Mouse (Mus musculus) lung, embryonic 16.5 days (tissue): ENCODE measurements around the gene Lhfpl3. TPM values are rescaled to one million over a fixed set of nuclear protein-coding genes. Genes with fewer than 3 reads are reported as not detected.

Experiments used
- ATAC-seq: fragments of 200-750 bp; cut with Nextera tagmentation; 2 replicates; pipeline ENCODE4 v1.8.0; 2017; ENCODE audit warnings: low read depth, mild to moderate bottlenecking, moderate library complexity
- H3K27ac ChIP-seq: fragments of 300-500 bp; sonication (generic); 2 replicates; pipeline ENCODE4 v1.5.1; 2014; ENCODE audit warnings: mild to moderate bottlenecking, control low read depth, low read length
- H3K27me3 ChIP-seq: fragments of 300-500 bp; sonication (generic); 2 replicates; pipeline ENCODE4 v1.6.1; 2014; ENCODE audit warnings: low read depth, low read length, mixed read lengths; ENCODE audit not compliant: control insufficient read depth, insufficient read depth
- H3K36me3 ChIP-seq: fragments of 300-500 bp; sonication (generic); 2 replicates; pipeline ENCODE4 v1.6.1; 2014; ENCODE audit warnings: low read length; ENCODE audit not compliant: control insufficient read depth, insufficient read depth
- H3K4me1 ChIP-seq: fragments of 300-500 bp; sonication (generic); replicated peaks from 2 replicates; pipeline ENCODE4 v1.6.1; 2014; ENCODE audit warnings: low read length, mixed read lengths; ENCODE audit not compliant: control insufficient read depth, insufficient read depth
- H3K4me2 ChIP-seq: fragments of 300-500 bp; sonication (generic); 2 replicates; pipeline ENCODE4 v1.6.1; 2014; ENCODE audit warnings: low read depth, low read length, control low read depth
- H3K4me3 ChIP-seq: fragments of 300-500 bp; sonication (generic); 2 replicates; pipeline ENCODE4 v1.5.1; 2014; ENCODE audit warnings: mild to moderate bottlenecking, low read length, control low read depth
- H3K9ac ChIP-seq: fragments of 300-500 bp; sonication (generic); 2 replicates; pipeline ENCODE4 v1.6.1; 2014; ENCODE audit warnings: low read length, control low read depth
- H3K9me3 ChIP-seq: fragments of 300-500 bp; sonication (generic); 2 replicates; pipeline ENCODE4 v1.6.1; 2016; ENCODE audit warnings: low read length; ENCODE audit not compliant: control insufficient read depth
- WGBS: fragments of 180-500 bp; shearing (Covaris S2); extraction: QIAGEN DNeasy Blood & Tissue Kit; methylation state at CpG from one replicate; pipeline ENCODE4 v1.1.7; 2014; 5-methylcytosine and 5-hydroxymethylcytosine counted together
- polyA plus RNA-seq: library from polyadenylated mRNA; unstranded; fragments of >200 nt; fragmentation: Nextera tagmentation; extraction: Ambion mirVana; gene quantifications from 2 replicates; pipeline ENCODE4 v1.2.1, GENCODE M21; 2015

Gene Lhfpl3
- polyA plus RNA-seq, 1 experiment from 2014 or later: not detected

DNA sequence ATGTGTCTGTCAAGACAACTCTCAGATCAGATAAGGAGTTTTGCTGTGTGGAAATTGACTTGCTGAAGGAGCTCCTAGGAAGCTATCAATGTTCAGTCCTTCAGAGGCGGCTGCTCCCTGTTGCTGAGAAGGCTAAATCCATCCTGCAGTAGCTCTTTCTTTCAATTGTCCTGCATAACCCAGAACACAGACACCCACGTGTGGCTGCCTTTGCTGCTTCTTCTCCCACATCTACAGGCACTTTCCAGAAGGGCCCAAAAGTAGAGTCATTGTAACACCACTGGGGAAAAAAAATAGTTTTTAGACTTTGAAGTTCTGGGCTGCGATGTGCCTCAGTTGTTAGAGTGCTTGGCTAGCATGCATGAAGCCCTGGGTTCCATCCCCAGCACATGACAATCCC lies 480.9 kb downstream of the Lhfpl3 start:
- Histone ChIP-seq H3K36me3 (no peaks in the 10 kb centered on the region), H3K9me3 (no peaks in the 10 kb centered on the region), H3K4me3 (no peak overlapping the region), H3K4me1 (no peaks in the 10 kb centered on the region), H3K27ac (no peak overlapping the region), H3K27me3 (no peaks in the 10 kb centered on the region), H3K9ac (no peak overlapping the region; the same call in 1 of the 2 replicates), H3K4me2 (no peak overlapping the region)
- ATAC-seq: no peak
- WGBS: 50% methylated on average over 3 of the region's 3 CpGs

DNA sequence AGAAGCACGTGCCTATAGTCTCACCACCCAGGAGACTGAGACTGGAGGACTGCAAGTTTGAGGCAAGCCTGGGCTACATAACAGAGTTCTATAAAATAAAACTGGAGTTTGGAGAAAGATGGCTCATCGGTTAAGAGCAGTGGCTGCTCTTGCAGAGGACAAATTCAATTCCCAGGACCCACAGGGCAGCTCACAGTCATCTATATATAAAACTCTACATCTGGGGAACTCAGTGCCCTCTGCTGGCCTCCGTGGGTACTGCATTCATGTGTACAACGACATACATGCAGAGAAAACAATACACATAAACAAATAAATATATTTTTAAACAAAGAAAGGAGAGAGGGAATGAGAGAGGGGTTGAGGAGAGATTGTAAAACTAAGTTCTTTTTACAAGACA lies 501.1 kb downstream of the Lhfpl3 start:
- Histone ChIP-seq H3K9me3 (no peaks in the 10 kb centered on the region), H3K9ac (no peak overlapping the region), H3K27ac (no peak overlapping the region), H3K27me3 (no peaks in the 10 kb centered on the region), H3K4me2 (no peak overlapping the region), H3K36me3 (no peaks in the 10 kb centered on the region), H3K4me1 (peaks cover 27% of the 10 kb centered on the region), H3K4me3 (no peak overlapping the region)
- ATAC-seq: no peak
- WGBS: 48% methylated on average over 4 of the region's 4 CpGs

DNA sequence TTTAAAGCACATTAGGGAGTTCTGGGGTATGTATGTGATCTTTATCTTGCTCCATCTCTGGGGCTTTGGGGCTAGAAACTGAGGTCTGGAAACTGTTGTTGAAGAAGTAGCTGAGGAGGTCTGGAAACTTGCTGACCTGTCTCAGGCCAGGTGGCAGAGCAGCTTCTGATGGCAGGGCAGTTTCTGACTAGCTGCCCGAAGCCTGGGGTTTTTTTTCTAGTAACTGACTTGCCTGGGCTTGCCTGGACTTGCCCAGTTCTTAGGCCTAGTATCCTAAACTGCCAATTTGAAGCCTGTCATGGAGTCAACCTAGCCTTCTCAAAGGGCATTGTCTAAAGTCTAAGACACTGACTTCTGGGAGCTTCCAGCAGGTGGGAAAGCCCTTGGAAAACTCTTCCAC lies 501.9 kb downstream of the Lhfpl3 start:
- Histone ChIP-seq H3K4me1 (peaks cover 28% of the 10 kb centered on the region), H3K27me3 (no peaks in the 10 kb centered on the region), H3K9me3 (no peaks in the 10 kb centered on the region), H3K36me3 (no peaks in the 10 kb centered on the region), H3K4me3 (no peak overlapping the region), H3K9ac (no peak overlapping the region), H3K4me2 (no peak overlapping the region), H3K27ac (no peak overlapping the region)
- ATAC-seq: no peak
- WGBS: 79% methylated on average over 1 of the region's 1 CpGs

DNA sequence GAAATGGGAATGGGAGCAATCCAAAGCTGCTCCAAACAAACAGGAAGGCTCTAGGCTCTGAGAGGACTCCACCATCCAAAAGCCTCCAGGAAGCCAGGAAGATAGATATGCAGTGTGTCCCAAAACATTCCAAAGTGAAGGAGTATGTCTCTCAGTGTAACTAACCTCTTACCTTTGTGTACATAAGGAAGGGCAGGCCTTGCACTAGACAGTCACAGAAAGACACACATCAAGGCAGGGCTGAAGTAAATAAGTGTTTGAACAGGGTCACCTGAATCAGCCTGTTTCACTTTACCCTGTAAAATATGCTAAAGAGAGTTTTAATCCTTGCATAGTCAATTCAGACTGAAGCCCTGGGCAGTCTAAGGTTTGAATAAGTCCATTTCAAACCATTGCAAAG lies 502.4 kb downstream of the Lhfpl3 start:
- no peak for ATAC-seq
- H3K27ac ChIP-seq: no peak overlapping the region
- H3K9me3 ChIP-seq: no peaks in the 10 kb centered on the region
- peaks cover 28% of the 10 kb centered on the region for H3K4me1 ChIP-seq
- H3K36me3 ChIP-seq: no peaks in the 10 kb centered on the region
- H3K27me3 ChIP-seq: no peaks in the 10 kb centered on the region
- no peak overlapping the region for H3K9ac ChIP-seq
- H3K4me2 ChIP-seq: no peak overlapping the region
- H3K4me3 ChIP-seq: no peak overlapping the region

DNA sequence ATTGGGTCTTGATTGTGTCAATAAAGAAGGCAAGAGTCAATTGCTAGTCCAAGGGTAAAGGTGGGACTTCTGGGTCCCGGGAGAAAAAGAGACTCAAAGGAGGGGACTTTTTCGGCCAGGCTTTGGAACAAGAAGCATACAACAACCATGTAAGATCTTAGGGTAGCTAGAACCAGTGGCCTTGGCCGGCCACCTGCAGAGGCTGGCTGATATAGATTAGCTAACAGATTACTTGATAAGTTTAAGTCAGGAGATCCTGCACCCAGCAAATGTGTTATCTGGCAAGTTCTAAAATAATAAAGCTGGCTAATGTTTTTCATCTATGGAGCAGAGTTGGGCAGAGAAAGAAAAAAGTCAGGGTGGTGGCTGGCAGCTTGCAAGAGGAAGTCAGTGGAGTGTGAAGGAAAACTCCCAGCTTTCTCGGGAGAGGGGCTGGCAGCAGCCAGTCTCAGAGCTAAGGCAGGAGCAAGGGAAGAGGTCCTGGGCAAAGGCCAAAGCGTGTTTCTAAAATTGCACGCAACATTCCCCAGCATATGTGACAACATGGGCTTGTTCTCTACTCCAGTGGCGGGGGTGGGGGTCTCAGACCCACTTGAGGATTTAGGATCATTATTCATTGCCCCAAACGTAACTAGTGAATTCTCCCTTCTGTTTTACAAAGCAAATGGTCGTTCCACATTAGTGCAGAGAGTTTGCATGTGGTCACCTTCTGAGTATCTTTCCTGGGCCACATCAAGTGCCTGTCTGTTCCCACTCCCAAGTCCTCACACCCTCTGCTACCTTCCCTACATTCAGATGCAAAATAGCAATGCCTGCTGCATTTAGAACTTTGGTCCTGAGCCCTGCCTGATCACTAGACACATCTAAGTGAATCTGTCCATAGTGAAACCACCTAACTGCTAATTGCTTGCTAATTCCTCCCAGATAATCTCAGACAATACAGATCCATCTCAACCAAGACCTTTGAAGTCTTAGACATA lies 504.3 kb downstream of the Lhfpl3 start:
- peak overlapping the region; percentile 36; the same call in 1 of the 2 replicates for H3K27ac ChIP-seq
- no peaks in the 10 kb centered on the region for H3K27me3 ChIP-seq
- no peak overlapping the region for H3K9ac ChIP-seq
- no peak overlapping the region for H3K4me2 ChIP-seq
- 28% methylated on average over 9 of the region's 9 CpGs for WGBS
- H3K9me3 ChIP-seq: no peaks in the 10 kb centered on the region
- no peaks in the 10 kb centered on the region for H3K36me3 ChIP-seq
- H3K4me1 ChIP-seq: peaks cover 28% of the 10 kb centered on the region
- no peak overlapping the region for H3K4me3 ChIP-seq
- peak; percentile 51; the same call in 1 of the 2 replicates for ATAC-seq

DNA sequence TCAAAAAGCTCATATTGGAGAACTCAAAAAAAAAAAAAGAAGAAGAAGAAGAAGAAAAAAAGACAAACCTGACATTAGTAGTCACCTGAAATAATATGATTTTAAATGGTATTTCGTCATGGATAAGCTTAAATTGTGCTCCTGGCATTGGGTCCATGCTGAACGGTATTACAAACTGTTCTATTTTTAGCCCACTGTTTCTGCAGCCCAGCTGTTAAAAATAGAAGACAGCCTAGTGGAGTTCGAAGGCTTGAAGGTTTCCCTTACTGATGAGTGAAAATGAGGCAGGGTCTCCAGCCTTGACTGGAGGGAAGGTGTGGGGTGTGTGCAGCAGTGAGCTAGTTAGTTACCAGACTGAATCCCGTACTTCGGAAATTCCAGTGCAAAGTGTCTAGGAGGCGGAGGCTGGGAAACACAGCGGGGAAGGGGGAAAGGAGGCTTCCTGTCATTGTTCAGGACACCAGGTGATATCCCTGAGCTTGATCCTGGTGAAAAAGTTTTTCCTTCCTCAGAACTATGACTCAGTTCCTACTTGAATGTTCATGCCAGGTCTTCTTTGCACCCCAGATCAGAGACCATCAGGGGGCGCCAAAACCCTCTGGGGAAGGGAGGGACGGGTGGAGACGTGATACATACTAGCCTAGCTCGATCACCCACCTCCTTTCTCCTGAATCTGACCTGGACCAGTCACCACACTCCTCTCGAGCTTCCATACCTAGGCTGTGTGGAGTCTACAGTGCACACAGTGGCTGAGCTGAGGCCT lies 505.8 kb downstream of the Lhfpl3 start:
- Histone ChIP-seq H3K4me3 (no peak overlapping the region), H3K36me3 (no peaks in the 10 kb centered on the region), H3K9me3 (no peaks in the 10 kb centered on the region), H3K27ac (no peak overlapping the region), H3K4me2 (peak overlapping the region; percentile 37), H3K27me3 (no peaks in the 10 kb centered on the region), H3K9ac (no peak overlapping the region; the same call in 1 of the 2 replicates), H3K4me1 (peaks cover 28% of the 10 kb centered on the region)
- peak; percentile 74 for ATAC-seq
- 18% methylated on average over 12 of the region's 12 CpGs for WGBS

DNA sequence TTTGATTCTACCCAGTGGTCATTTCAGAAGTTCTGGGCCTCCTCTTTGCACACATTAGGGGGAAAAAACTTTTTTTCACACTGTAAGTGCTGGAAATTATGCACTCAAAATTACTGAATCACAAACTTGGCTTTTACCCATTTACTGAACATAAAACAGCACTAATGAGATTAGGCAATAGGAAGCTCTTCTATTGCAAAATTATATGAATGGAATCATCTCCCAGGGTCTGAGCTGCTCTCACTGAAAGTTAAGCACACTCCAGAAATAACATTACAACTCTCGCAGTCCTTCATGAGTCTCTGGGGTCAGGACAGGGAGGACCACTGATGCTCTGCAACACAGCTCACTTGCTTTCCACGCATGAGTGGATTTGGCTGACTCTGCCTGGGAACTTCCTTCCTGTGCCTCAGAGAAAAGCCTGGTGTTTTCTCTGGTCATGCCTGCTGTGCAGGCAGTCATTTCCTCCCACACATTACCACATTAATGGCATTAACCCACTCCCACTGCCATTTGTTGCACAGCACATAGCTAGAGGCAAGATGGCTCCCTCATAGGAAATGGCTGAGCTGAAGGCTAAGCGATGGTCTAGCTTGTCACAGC lies 510.1 kb downstream of the Lhfpl3 start:
- 56% methylated on average over 3 of the region's 3 CpGs for WGBS
- Histone ChIP-seq H3K9ac (no peak overlapping the region), H3K4me2 (no peak overlapping the region), H3K36me3 (no peaks in the 10 kb centered on the region), H3K4me3 (no peak overlapping the region), H3K27ac (no peak overlapping the region), H3K9me3 (no peaks in the 10 kb centered on the region), H3K4me1 (peaks cover 10% of the 10 kb centered on the region), H3K27me3 (no peaks in the 10 kb centered on the region)
- no peak for ATAC-seq

DNA sequence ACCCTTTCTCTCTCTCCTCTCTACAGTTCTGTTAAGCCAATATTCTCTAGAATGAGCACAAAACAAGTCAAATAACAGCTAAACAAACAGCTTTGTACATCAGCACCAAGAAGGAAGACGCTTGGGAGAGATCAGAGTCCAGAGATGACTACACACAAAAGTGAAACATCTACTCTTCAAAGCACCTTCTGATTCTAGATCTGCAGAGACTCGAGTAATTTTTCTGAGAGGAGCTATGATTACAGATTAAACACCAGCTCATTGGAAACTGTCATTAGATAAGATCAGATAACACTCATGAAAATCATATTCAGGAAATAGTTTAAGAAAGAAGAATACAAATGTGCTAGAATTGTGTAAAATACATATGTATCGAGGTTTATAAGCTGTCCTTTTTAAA lies 527.5 kb downstream of the Lhfpl3 start:
- H3K27ac ChIP-seq: no peak overlapping the region
- H3K9me3 ChIP-seq: no peaks in the 10 kb centered on the region
- no peak overlapping the region for H3K4me3 ChIP-seq
- no peak overlapping the region for H3K4me2 ChIP-seq
- WGBS: 58% methylated on average over 3 of the region's 3 CpGs
- H3K27me3 ChIP-seq: no peaks in the 10 kb centered on the region
- H3K4me1 ChIP-seq: no peaks in the 10 kb centered on the region
- no peak overlapping the region for H3K9ac ChIP-seq
- no peaks in the 10 kb centered on the region for H3K36me3 ChIP-seq
- ATAC-seq: no peak

DNA sequence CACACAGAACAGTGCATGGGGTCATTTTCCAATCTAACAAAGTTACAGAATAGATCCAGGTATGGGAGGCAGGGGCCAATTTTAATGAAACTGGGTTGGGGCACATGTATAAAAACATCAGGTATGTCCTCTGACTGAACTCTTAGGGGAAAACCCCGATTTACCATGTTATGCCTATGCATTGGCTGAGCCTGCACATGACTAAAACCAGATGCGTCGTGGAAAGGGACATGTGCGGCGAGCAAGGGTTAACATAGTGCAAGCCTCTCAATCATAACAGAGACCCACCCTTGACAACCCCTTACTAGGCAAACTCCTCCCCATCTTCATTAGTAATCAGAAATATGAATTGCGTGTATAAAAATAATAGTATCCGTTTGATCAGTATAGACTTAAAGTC lies 533.5 kb downstream of the Lhfpl3 start:
- no peak for ATAC-seq
- H3K9me3 ChIP-seq: no peaks in the 10 kb centered on the region
- no peaks in the 10 kb centered on the region for H3K27me3 ChIP-seq
- 84% methylated on average over 7 of the region's 7 CpGs for WGBS
- H3K4me1 ChIP-seq: no peaks in the 10 kb centered on the region
- H3K9ac ChIP-seq: no peak overlapping the region
- H3K27ac ChIP-seq: no peak overlapping the region
- no peak overlapping the region for H3K4me3 ChIP-seq
- no peak overlapping the region for H3K4me2 ChIP-seq
- H3K36me3 ChIP-seq: no peaks in the 10 kb centered on the region
